Mouse (Mus musculus) forebrain, embryonic 15.5 days (tissue): Measurements from ENCODE around the gene Cdh22. TPM values are rescaled to one million over a fixed set of nuclear protein-coding genes. Genes with fewer than 3 reads are reported as not detected.

Experiments used
- ATAC-seq: fragments of 200-750 bp; cut with Nextera tagmentation; replicated peaks from 2 replicates; pipeline ENCODE4 v1.8.0; 2017; ENCODE audit warnings: mild to moderate bottlenecking, moderate TSS enrichment, moderate library complexity
- H3K27ac ChIP-seq: fragments of 300-500 bp; sonication (generic); replicated peaks from 2 replicates; pipeline ENCODE4 v1.5.1; 2015; ENCODE audit warnings: mild to moderate bottlenecking, inconsistent platforms
- H3K27me3 ChIP-seq: fragments of 300-500 bp; sonication (generic); 2 replicates; pipeline ENCODE4 v1.6.1; 2015; ENCODE audit warnings: inconsistent platforms
- H3K36me3 ChIP-seq: fragments of 300-500 bp; sonication (generic); 2 replicates; pipeline ENCODE4 v1.6.1; 2015; ENCODE audit warnings: mild to moderate bottlenecking, inconsistent platforms
- H3K4me1 ChIP-seq: fragments of 300-500 bp; sonication (generic); 2 replicates; pipeline ENCODE4 v1.6.1; 2015; ENCODE audit warnings: inconsistent platforms
- H3K4me2 ChIP-seq: fragments of 300-500 bp; sonication (generic); replicated peaks from 2 replicates; pipeline ENCODE4 v1.6.1; 2015; ENCODE audit warnings: mild to moderate bottlenecking, inconsistent platforms
- H3K4me3 ChIP-seq: fragments of 300-500 bp; sonication (generic); 2 replicates; pipeline ENCODE4 v1.5.1; 2015; ENCODE audit warnings: mild to moderate bottlenecking, inconsistent platforms
- H3K9ac ChIP-seq: fragments of 300-500 bp; sonication (generic); replicated peaks from 2 replicates; pipeline ENCODE4 v1.6.1; 2015; ENCODE audit warnings: mild to moderate bottlenecking, inconsistent platforms
- H3K9me3 ChIP-seq: fragments of 300-500 bp; sonication (generic); 2 replicates; pipeline ENCODE4 v1.6.1; 2016; ENCODE audit warnings: inconsistent platforms
- WGBS: fragments of 180-500 bp; shearing (Covaris S2); methylation state at CpG from one replicate; pipeline ENCODE4 v1.1.7; 2015; ENCODE audit warnings: mixed read lengths; 5-methylcytosine and 5-hydroxymethylcytosine counted together
- polyA plus RNA-seq: library from polyadenylated mRNA; unstranded; fragments of >200 nt; fragmentation: Nextera tagmentation; extraction: Ambion mirVana; gene quantifications from 2 replicates; pipeline ENCODE4 v1.2.1, GENCODE M21; 2015

The Cdh22 gene
- polyA plus RNA-seq, 1 experiment from 2014 or later: 6.1 TPM

DNA sequence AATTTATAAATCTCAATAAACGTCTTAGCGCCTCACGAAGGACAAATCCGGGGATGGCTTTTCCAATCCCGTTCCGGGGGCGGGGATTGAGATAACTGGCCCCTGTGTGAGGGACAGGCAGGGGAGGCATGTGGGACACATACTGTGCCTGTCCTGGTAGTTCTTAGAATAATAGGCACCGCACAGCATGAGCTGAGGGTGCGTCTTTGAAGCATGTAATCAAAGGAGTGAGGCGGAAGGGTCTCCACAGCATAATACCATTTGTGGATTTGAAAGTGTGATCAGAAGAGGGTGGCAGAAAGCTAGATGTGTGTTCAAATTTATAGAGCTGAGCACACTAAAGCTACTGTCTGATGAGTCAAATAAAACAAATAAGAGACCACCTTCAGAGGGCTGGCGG lies 11.7 kb upstream of the Cdh22 start:
- Histone ChIP-seq H3K9ac (no peak overlapping the region), H3K4me2 (no peak overlapping the region), H3K9me3 (no peaks in the 10 kb centered on the region), H3K4me1 (peaks cover 22% of the 10 kb centered on the region), H3K36me3 (no peaks in the 10 kb centered on the region), H3K4me3 (no peak overlapping the region), H3K27ac (no peak overlapping the region), H3K27me3 (peaks cover 45% of the 10 kb centered on the region)
- no peak for ATAC-seq
- 13% methylated on average over 11 of the region's 11 CpGs for WGBS

DNA sequence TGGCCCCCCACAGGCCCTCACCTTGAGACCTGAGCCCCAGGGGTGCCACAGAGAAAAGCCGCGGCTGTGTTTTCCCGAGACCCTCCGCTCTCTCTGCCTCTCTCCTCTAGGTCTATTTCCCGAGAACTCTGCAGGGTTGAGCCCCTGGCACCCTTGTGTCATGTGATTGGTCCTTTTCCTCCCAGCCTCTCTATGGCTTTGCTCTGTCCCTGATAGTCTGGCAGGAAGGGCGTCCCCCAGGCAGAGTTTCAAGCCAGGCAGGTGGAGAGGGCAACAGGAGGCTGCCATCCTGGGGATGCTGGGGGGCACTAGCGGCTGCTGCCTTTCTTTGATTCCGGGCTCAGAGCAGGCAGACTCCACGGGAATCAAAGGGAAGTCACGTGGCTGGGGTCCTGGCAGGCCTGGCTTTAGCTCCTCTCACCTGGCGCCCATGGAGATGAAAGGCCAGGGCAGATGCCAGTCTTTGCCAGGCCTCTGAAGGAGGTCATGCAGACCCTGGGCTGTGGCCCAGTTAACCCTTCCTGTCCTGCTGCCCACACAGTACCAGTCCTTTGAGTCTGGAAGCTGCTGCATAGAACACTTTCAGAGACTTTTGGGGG lies 8.6 kb upstream of the Cdh22 start:
- H3K4me1 ChIP-seq: peaks cover 33% of the 10 kb centered on the region
- H3K9ac ChIP-seq: no peak overlapping the region
- no peak overlapping the region for H3K4me3 ChIP-seq
- H3K27ac ChIP-seq: no peak overlapping the region
- ATAC-seq: no peak
- 4% methylated on average over 11 of the region's 11 CpGs for WGBS
- no peaks in the 10 kb centered on the region for H3K9me3 ChIP-seq
- H3K36me3 ChIP-seq: no peaks in the 10 kb centered on the region
- H3K4me2 ChIP-seq: peak overlapping the region; percentile 9; the same call in 1 of the 2 replicates
- peaks cover 60% of the 10 kb centered on the region for H3K27me3 ChIP-seq

DNA sequence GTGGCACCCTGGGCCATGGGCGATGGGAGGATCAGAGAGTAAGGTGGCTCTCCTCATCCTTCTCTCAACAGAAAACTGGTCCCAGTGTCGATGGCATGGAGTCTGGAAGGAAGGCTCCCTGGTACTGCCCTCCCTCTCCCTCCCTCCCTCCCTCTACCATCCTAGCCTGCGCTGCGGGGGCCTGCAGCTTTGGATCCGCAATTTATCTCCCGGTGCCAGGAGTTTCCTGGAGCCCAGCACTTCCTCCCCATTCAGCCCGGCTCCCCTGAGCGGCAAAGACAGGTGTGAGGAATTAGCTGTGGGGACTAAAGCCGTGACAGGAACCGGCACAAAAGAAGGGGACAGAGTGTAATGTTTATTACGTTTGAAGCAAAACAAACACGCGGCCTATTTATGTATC lies 7.9 kb upstream of the Cdh22 start:
- Histone ChIP-seq H3K9ac (no peak overlapping the region), H3K36me3 (no peaks in the 10 kb centered on the region), H3K9me3 (no peaks in the 10 kb centered on the region), H3K4me1 (peaks cover 33% of the 10 kb centered on the region), H3K27me3 (peaks cover 57% of the 10 kb centered on the region), H3K27ac (no peak overlapping the region), H3K4me2 (peak overlapping the region; percentile 9; the same call in 1 of the 2 replicates), H3K4me3 (no peak overlapping the region)
- 3% methylated on average over 13 of the region's 13 CpGs for WGBS
- ATAC-seq: no peak

DNA sequence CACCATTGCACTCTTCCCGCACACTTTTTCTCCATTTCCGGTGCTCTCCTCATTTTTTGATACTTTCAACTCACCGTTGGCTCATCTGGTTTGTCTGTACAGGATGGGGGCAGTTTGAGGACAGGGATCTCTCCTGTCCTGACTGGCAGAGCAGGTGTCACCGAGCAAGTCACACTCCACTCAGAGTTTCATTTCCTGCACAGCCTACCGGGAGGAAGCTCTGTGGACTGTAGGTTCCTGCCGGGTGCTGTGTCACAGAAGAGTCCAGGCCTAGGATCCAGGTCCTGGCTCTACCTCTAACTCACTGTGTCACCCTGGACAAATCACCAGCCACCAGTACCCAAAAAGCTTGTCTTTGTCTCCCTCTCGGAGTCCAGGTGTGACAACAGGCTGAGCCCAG lies 7.1 kb upstream of the Cdh22 start:
- no peak for ATAC-seq
- Histone ChIP-seq H3K36me3 (no peaks in the 10 kb centered on the region), H3K4me3 (no peak overlapping the region), H3K27ac (no peak overlapping the region), H3K9ac (no peak overlapping the region), H3K4me2 (no peak overlapping the region), H3K27me3 (peaks cover 54% of the 10 kb centered on the region), H3K9me3 (no peaks in the 10 kb centered on the region), H3K4me1 (peaks cover 33% of the 10 kb centered on the region)
- WGBS: 63% methylated on average over 7 of the region's 7 CpGs

DNA sequence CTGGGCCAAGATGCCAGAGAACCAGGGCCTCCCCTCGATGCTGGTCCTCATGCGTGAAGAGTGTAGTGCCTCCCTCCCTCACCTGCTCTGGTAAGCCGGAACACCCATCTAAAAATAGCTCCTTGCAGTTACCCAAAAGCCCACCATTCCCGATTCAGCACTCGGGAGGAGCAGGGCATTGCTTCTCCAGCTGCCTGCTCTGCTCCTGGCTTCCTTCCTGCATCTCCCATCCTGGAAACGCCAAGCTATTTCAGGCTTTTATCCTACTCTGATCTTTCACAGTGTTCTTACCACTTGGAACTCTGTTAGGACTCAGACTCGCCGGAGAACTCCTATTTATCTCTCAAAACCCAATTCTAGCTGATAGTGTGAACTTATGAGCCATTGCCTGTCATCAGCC lies 5.7 kb upstream of the Cdh22 start:
- Histone ChIP-seq H3K4me1 (peaks cover 34% of the 10 kb centered on the region), H3K9me3 (no peaks in the 10 kb centered on the region), H3K9ac (no peak overlapping the region), H3K4me2 (no peak overlapping the region), H3K4me3 (no peak overlapping the region), H3K27ac (no peak overlapping the region), H3K36me3 (no peaks in the 10 kb centered on the region), H3K27me3 (peaks cover 56% of the 10 kb centered on the region)
- WGBS: 37% methylated on average over 8 of the region's 8 CpGs
- ATAC-seq: no peak

DNA sequence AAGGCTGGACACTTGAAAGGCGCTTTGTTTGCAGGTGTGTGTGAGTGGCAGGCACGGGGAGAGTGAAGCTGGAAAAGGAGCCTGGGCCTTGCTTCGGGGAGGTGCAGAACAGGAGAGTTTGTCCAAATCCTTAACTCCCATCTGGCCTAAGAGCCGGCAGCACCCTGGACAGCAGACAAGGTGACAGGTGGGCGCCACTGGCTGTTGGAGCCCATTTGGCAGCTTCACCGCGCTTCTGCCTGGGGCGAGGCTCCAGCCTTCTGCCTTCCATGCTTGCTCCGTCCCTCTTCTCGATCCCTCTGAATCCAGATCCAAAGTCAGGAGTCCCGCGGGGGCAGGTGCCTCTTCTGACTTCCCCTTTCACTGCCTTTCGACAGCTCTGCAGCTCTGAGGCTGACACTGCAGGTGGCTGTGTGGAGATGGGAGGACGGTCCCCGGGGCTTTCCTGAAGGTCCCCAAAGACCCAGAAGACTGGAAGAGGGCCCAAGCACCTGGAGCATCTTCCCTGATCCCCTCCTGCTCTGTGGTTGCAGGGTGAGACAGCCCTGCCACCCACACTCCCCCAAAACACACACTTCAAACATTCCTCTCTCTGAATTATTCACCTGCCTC lies 5.0 kb upstream of the Cdh22 start:
- 19% methylated on average over 15 of the region's 15 CpGs for WGBS
- Histone ChIP-seq H3K9ac (no peak overlapping the region), H3K4me3 (no peak overlapping the region), H3K4me2 (no peak overlapping the region), H3K4me1 (peaks cover 41% of the 10 kb centered on the region), H3K27ac (no peak overlapping the region), H3K36me3 (no peaks in the 10 kb centered on the region), H3K27me3 (peaks cover 57% of the 10 kb centered on the region; the same call in 1 of the 2 replicates), H3K9me3 (no peaks in the 10 kb centered on the region)
- ATAC-seq: no peak

DNA sequence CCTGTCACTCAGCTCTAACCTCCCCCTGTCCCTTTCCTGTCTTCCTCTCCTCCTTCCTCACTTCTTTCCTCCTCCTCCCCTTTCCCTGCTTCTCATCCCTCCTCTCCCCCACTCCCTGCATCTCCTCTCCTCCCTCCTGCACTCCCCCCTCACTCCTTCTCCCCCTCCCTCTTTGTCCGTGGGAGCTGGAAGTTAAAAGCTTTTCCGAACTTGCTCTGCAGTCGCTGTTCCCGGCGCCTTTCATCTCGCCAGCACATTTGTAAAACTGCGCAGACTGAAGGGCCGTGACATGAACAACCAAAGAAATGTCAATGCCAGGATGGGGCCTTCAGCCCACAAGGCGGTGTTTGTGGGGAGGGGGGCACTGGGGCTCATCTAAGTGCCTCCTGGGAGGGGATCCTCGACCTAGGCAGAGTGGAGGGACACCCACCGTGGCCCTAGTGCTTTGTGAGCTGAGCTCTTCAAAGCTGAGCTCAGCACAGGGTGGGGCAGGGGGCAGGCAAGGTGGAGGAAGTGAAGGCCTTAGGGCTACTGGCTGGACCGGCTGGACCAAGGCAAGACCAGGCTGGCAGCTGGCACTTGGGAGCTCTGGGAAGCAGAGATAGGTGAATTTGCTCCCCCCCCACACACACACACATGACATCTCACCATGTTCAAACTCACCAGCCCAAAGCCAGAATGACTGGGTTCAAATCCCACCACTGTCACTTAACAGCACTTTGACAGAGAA lies 3.9 kb upstream of the Cdh22 start:
- WGBS: 3% methylated on average over 12 of the region's 12 CpGs
- Histone ChIP-seq H3K27me3 (peaks cover 60% of the 10 kb centered on the region; the same call in 1 of the 2 replicates), H3K4me1 (peaks cover 46% of the 10 kb centered on the region), H3K9me3 (no peaks in the 10 kb centered on the region), H3K9ac (no peak overlapping the region), H3K4me3 (no peak overlapping the region), H3K4me2 (no peak overlapping the region), H3K27ac (no peak overlapping the region), H3K36me3 (no peaks in the 10 kb centered on the region)
- ATAC-seq: no peak

DNA sequence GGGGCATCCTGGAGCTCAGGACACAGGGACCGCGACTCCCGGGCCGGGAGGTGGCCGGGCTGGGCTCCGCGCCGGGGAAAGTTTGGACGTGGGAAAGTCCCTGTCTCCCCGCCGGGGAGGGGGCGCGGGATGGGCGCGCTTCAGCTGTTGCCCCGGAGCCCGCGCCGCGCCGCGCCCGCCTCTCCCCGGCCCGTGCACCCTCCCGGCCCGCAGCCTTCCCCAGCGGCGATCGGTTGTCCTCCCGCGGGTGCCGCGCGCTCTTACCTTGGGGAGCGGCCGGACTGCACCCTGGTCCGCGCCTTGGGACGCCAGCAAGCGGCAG lies 401 bp downstream of the Cdh22 start:
- ATAC-seq: peak; percentile 56
- H3K4me1 ChIP-seq: peaks cover 31% of the 10 kb centered on the region

DNA sequence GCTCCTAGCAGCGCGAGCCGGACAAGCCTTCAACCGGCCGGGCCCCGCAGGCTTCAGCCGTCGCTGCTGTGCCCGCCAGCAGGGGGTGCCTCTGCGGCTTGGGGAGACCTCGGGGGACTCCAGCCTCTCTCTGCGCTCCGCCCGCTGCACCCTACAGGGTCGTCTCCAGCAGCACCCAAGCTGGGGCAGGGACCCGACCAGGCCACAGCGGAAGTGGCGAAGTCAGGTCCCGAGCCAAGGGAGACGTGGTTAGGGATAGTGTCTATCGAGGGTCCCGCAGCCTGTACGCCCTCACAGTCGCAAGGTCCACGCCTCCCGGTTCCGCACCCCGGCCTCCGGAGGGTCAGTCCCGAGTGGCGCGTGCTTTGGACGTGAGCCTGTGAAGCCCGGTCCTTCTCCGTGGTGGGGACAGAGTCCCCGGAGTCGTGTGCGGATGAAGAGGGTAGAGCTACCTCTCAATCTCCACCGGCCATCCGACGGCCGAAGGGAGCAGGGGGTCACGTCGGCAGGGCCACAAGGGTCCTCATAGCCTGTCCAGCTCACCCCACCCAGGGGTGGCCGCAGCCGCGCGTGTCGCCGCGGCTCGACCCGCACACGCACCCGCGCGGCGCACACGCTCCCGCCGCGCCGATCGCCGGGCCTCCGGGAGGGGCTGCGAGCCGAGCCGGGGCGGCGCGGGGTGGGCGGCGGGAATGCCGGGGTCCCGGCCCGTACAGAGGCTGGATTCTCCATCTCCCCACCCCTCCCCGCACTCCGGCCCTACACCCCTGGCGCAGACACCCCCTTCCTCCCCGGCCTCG lies 962 bp downstream of the Cdh22 start:
- H3K27me3 ChIP-seq: peaks cover 33% of the 10 kb centered on the region; the same call in 1 of the 2 replicates
- no peaks in the 10 kb centered on the region for H3K9me3 ChIP-seq
- peak overlapping the region; percentile 90 for H3K4me2 ChIP-seq
- peak; percentile 24 for ATAC-seq
- H3K27ac ChIP-seq: no peak overlapping the region; the same call in 1 of the 2 replicates
- under 1% methylated on average over 78 of the region's 82 CpGs for WGBS
- peaks cover 28% of the 10 kb centered on the region for H3K4me1 ChIP-seq
- H3K4me3 ChIP-seq: peak overlapping the region; percentile 60
- H3K9ac ChIP-seq: peak overlapping the region; percentile 71
- no peaks in the 10 kb centered on the region for H3K36me3 ChIP-seq

More for the DNA sequence above, 401 bp downstream of the Cdh22 start:
- peak overlapping the region; percentile 71 for H3K9ac ChIP-seq
- H3K27ac ChIP-seq: peak overlapping the region; percentile 66
- no peaks in the 10 kb centered on the region for H3K9me3 ChIP-seq
- 0% methylated on average over 28 of the region's 41 CpGs for WGBS
- peak overlapping the region; percentile 90 for H3K4me2 ChIP-seq
- H3K27me3 ChIP-seq: peaks cover 39% of the 10 kb centered on the region; the same call in 1 of the 2 replicates
- peak overlapping the region; percentile 60 for H3K4me3 ChIP-seq
- H3K36me3 ChIP-seq: no peaks in the 10 kb centered on the region

DNA sequence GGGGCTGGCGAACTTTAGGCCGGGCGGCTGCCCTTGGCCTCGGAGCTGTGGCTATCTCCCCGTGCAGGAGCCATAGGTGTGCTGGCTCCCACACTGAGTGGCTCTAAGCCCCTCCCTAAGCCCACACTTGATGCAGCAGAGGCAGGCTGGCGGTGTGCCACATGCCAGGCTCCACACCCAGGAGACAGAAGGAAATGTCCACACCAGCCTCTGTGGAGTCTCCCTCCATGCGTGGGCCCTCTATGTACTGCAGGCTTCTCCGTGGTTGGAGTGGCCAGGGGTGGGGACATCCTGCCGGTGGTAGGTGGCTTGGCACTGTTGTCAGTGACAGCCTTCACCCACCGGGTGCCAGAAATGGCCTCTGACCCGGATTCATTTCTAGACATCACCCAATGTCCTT lies 5.6 kb downstream of the Cdh22 start:
- H3K9me3 ChIP-seq: no peaks in the 10 kb centered on the region
- H3K4me3 ChIP-seq: no peak overlapping the region
- no peaks in the 10 kb centered on the region for H3K36me3 ChIP-seq
- H3K9ac ChIP-seq: no peak overlapping the region
- no peak overlapping the region for H3K4me2 ChIP-seq
- no peak for ATAC-seq
- 80% methylated on average over 11 of the region's 11 CpGs for WGBS
- H3K27me3 ChIP-seq: peaks cover 11% of the 10 kb centered on the region; the same call in 1 of the 2 replicates
- H3K4me1 ChIP-seq: peaks cover 17% of the 10 kb centered on the region
- H3K27ac ChIP-seq: no peak overlapping the region

DNA sequence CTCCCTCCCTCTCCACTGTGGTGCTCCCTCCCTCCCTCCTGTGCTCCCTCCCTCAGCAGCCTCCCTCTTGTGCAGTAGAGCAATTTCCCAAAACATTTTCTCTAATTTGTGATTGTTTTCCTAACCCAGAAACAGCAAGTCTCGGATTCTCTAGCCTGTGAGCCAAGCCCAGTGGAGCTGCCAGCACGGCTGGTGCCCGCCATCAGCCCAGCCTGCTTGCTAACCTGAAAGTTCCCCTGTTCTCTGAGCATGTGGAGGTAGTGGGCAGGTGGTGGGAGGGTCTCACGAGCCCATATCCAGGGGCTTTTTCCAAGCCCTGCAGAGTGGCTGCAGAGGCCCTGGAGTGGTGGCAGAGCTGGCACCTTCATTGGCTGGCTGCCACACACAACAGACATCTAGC lies 10.8 kb downstream of the Cdh22 start:
- Histone ChIP-seq H3K9me3 (no peaks in the 10 kb centered on the region), H3K36me3 (no peaks in the 10 kb centered on the region), H3K4me3 (no peak overlapping the region), H3K27ac (no peak overlapping the region), H3K4me1 (peaks cover 16% of the 10 kb centered on the region), H3K9ac (no peak overlapping the region), H3K4me2 (no peak overlapping the region), H3K27me3 (0 out of 2 replicates have a peak, but pooled peaks cover 3% of the 10 kb centered on the region)
- ATAC-seq: no peak
- 36% methylated on average over 4 of the region's 4 CpGs for WGBS

DNA sequence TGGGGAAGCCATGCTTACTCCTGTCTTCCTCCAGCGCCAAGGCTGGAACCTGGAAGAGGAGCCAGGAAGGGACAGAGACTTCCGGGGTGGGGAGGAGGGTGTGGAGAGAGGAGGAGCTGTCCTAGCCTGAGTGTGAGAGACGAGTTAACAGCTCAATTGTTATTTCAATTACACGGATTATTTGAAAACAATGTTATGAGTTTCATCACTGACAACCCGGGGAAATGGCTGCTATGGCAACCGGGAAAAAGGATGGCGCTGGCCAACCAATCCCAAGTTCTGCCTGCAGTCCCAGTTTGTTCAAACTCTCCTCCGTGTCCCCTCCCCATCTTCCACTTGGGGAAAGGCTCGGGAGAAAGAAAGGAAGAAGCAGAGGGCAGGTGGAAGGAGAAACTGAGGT lies 12.7 kb downstream of the Cdh22 start:
- 0 out of 2 replicates have a peak, but pooled peaks have one; percentile 17 for ATAC-seq
- H3K4me2 ChIP-seq: no peak overlapping the region
- H3K27ac ChIP-seq: no peak overlapping the region
- H3K9ac ChIP-seq: no peak overlapping the region
- 8% methylated on average over 9 of the region's 9 CpGs for WGBS
- H3K27me3 ChIP-seq: 0 out of 2 replicates have a peak, but pooled peaks cover 3% of the 10 kb centered on the region
- no peaks in the 10 kb centered on the region for H3K9me3 ChIP-seq
- no peaks in the 10 kb centered on the region for H3K36me3 ChIP-seq
- H3K4me3 ChIP-seq: no peak overlapping the region
- H3K4me1 ChIP-seq: peaks cover 16% of the 10 kb centered on the region
